Mouse (Mus musculus): Measurements from ENCODE around the gene Spo11.

Spo11 gene

DNA sequence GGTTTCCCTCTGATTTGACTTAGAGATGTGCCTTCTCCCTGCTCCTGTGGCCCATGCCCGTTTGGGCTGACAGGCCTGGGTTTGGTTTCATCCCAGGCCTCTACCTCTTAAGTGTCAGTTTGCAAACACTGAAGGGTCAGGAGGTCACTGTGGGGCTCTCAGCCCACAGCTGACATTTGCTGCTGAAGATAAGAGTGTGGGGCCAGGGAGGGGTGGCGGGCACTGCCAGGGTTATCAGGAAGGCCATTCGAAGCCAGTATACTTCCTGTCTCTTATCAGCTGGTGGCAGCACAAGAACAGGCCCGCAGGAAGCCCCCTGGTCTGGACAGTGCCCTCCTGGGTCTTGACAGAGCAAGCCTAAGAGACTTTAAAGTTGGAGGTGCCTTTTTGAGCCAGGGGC lies 57.5 kb downstream of the Spo11 start:
- DNase-seq (ENCODE audit: low spot score), result no peak

DNA sequence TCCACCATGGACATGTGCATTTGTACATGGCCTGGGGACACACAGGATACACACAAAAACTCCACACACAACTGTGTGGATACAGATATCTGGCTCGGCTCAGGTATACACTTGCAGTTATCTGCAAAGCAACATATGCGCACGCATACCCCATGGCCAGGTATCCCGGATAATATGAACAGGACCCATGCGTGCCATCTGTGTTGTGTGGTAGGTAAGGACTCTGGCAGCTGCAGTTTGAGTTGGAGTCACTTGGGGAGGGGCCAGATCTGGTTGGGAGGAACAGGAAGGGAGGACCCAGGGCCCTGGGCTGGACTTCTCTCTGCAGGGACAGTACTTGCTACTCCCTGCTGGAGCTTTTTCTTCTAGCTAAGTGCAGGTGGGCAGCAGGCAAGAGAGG lies 58.2 kb downstream of the Spo11 start:
- DNase-seq (ENCODE audit: low spot score), result no peak

DNA sequence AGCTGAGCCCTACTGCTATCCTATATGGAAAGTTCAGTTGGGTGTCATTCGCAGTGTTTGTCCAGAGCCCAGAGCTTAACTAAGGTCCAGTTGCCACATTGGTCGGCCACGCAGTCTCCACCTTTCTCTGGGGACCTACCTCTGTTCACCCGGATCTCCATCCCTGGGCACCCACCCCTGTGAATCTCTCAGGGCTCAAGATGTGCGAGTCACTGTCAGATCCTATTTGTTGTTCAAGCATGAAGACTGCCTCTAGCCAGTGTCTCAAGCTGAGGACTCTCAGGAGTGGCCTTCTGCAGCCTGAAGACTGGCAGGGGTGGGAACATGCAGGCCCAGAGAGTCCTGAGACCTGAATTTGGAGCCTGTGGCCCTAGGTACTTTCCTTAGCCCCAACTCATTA lies 58.6 kb downstream of the Spo11 start:
- DNase-seq (ENCODE audit: low spot score), result no peak

DNA sequence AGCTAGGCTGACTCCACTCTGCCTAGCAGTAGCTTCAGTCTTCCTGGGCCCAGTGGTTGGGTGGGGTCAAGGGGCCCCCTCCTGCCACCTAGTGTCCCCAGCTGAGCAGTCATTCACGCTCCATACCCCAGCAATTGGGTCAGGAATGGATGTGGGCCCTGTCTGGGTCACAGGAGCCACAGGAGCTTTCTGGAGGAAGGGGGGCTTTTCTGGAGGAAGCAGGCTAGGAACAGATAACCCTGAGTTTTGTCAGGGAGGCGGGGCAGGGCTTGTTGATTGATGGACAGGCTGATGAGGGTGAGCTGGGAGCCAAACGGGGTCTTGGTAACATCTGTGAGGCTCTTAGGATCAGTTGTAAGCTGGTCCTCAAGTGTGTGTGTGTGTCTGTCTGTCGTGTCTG lies 59.1 kb downstream of the Spo11 start:
- no peak for DNase-seq (ENCODE audit: low spot score)

DNA sequence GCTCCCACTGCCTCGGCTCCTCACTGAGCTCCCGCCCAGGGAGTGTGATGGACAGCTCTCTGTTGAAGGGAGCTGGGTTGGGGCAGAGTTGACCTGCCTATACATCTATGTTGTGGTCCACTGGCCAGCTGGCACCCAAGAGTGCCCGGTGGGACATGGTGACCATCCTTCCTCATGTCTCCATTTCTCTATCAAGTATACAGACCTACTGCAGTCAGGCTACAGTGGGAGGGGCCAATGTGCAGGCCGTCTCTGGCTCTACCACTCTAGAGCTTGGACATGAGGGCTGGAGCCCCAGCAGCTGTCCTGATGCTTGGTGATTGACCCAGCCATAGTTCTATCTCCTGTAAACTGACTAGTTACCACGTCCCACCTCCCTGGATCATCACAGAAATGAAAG lies 59.8 kb downstream of the Spo11 start:
- DNase-seq (ENCODE audit: low spot score), result no peak

DNA sequence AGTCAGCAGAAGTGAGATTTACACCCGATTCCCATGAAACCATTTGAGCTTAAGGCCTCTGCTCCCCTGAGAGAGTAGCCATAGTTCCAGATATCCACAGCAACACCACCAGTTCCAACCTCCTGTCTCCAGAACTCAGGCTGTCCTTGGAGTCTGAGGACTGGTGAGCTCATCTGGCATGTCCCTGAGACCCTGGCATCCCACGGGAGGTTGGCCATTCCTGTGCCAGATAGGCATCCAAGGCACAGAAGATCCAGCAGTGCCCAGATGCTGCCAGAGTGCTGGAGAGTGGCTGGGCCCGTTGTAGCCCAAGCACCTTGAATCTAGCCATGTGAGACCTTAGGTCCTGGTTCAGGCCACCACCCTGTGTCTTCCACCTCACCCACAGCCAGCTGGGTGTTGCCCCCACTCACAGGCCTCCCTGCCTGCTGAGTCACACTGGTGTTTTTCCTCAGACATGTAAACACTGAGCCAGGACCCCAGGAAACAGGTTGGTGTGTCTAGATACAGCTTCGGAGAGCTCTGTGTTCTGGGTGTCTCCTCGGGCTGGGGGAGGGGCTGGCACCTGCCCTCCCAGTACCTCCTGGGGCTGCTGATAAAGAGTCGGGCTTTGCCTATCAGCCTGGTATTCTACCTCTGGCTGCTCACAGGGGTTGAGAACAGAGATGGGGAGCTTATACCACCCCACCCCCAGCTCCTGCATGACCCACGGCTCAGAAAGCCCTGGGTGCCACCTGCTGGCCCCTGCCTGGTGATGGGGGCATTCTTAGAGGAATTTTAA lies 60.5 kb downstream of the Spo11 start:
- no peak for DNase-seq (ENCODE audit: low spot score)

DNA sequence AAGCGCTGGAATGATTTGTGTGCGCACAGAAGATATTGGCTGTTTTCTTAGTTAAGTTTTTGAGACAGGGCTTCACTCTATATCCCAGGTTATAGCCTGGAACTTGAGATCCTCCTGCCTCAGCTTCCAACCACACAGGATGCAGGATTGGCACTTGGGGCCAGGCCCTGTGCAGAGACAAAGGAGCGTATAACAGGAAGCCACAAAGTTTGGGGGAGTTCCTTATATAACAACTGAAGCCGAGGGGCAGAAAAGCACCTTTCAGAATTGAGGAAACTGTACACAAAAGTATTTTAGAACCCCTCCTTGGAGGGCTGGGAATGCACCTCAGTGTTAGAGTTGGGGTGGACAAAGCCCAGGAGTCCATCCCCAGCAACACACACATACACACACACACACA lies 61.5 kb downstream of the Spo11 start:
- DNase-seq (ENCODE audit: low spot score), result no peak

DNA sequence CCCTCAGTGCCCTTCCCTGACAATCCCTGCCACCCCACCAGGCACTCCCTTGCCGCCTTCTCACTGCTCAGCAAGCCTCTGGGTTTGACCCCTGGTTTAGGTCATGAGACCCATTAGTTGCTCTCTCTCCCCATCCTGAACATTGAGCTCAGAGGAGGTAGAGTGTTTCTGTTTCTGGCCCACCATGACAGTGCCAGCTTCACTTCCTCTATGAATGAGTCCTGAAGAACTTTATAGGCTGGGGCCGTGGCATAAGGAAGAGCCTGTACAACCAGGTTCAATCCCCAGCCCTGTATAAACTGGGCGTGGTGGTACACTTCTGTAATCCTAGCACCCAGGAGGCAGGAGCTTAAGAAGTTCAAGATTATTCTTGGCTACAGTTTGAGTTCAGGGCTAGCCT lies 63.3 kb downstream of the Spo11 start:
- DNase-seq (ENCODE audit: low spot score), result no peak

DNA sequence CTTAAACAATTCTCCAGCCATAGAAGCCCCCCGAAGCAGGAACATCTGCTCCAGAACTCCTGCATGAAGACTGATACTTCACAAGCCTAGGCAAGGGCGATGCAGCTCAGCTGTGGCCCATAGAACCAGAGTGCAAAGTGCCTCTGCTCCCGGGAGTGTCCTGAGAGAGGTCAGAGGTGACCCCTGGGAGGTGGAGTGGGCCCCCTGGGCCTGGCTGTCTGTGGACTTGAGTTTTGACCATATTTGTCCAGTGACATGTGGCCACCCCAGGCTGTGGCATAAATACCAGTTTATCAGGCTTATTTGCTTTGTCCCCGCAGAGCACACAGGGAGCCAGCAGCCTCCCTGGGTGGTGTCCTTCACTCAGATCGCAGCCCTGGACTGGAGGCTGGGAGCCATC lies 63.7 kb downstream of the Spo11 start:
- DNase-seq (ENCODE audit: low spot score), result no peak

DNA sequence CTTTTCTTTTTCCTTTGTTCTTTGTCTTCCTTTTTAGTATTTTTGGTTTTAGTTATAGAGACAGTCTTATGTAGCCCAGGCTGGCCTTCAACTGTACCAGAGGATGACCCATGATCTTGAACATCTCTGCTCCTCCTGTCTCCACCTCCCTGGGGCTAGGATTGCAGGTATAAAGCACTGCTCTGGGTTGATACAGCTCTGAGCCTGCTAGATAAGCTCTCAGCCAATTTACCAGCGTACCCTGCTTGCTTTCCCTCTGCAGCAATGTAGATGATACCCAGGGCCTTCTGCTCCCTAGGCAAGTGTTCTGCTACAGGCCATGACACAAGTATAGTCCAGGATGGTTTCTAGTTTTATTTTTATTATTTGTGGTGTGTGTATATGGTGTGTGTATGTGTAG lies 64.4 kb downstream of the Spo11 start:
- DNase-seq (ENCODE audit: low spot score), result no peak

DNA sequence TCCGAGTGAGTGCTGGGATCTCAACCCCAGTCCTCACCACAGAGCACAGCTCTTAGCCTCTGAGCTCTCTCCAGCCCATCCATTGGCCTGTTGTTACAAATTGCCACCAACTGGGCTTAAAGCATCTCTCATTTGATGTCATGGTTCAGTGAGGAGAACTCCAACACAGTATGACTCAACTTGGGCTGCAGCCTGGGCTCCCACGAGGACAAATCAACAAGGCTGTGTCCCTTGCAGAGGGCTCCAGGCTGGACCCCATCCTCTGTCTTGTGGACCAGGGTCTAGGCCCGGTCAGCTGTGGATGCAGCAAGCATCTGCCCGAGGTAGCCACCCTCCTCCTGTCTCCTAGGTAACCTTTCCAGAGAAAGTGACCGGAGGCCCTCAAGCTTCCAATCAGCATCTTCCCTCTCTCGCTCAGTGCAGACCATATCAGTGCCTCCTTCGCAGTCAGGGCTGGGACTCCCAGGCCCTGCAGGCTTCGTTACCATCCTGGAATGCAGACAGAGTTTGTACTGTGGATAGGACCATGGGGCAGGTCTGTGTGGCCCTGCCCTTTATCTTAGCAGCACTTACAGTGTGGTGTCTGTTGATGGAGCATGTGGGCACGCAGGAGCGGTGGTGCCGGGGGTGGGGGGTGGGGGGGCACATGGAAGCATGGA lies 65.1 kb downstream of the Spo11 start:
- DNase-seq (ENCODE audit: low spot score), result no peak
